8 mouse cellular contexts compared by ENCODE assay signal in the genomic region with DNA sequence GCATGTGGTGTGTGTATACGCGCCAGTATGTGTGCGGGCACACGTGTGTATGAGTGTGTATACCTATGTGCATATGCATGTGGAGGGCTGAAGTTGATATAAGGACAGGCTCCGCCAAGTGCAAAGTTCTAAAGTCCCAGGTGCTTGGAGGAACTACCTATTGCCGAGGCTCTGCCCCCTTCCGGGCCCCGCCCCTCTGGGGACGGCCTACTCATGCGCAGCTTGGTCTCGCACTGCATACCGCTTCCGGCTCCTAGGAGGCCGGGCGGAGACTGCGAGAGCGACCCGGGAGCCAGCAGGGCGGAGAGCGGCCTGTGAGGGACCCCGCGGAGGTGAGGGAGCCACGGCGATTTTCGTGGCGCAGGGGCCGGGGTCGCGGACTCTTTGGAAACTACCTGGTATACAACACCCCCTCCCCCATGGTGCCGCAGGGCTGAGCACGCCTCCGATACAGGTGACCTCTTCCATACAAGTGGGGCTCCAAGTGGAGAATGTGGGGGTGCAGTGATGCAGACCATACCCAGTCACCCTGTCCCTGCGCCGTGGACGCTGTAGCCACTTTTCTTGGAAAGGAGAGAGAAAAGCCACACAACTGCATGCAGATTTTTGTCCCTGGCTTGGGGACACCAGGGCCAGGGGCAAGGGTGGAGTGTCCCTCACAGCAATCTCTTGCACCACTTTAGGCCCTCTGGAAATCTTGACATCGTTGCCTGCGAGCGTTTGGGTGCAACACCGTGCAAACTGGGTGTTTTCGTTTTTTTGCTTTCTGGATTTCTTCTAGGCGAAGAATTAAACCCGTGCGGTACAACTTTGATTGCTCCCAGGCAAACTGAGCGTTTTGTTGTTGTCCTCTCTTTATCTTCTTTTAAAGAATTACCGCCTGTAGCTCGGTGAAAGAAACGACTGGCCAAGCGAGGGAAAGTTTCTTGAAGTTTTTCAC. TPM values are rescaled to one million over a fixed set of nuclear protein-coding genes. Genes with fewer than 3 reads are reported as not detected.
DNase-seq lines count a peak whose midpoint lies in the region; ATAC-seq and TF ChIP-seq lines count a peak whose summit lies in the region.

A gene (plus strand): TSS at position 236 of the 940 bp plus-strand sequence.

- H3K27me3 ChIP-seq in kidney, adult 2 months (replicated peaks; ENCODE audit: control insufficient read depth, insufficient read depth, low read length): no peaks in the 10 kb centered on the region
- H3K27me3 ChIP-seq in limb, embryonic 10.5 days (ENCODE audit: low read depth, poor library complexity, severe bottlenecking): no peaks in the 10 kb centered on the region
- no peaks in the 10 kb centered on the region for H3K27me3 ChIP-seq in midbrain, embryonic 11.5 days (ENCODE audit: control insufficient read depth, insufficient read depth, low read length)

- H3K4me2 ChIP-seq in midbrain, embryonic 11.5 days: peak within 1 kb of the TSS; percentile 81

- H3K9ac ChIP-seq in midbrain, embryonic 11.5 days (ENCODE audit: low read length): peak within 1 kb of the TSS; percentile 78

- H3K9me3 ChIP-seq in limb, embryonic 10.5 days (replicated peaks): no peaks in the 10 kb centered on the region
- no peaks in the 10 kb centered on the region for H3K9me3 ChIP-seq in midbrain, embryonic 11.5 days (ENCODE audit: control insufficient read depth, low read length)

- peak; percentile 87 for DNase-seq in 3134 (ENCODE audit: extremely low read depth, insufficient read length, low spot score)
- DNase-seq in brain, embryonic 14.5 days (ENCODE audit: low read depth): peak; percentile 94
- peak; percentile 91 for DNase-seq in heart, adult 8-10 months (ENCODE audit: low spot score)
- peak; percentile 96 for DNase-seq in kidney, adult 2 months
- DNase-seq in limb, embryonic 10.5 days (ENCODE audit: low spot score): peak; percentile 87
- DNase-seq in midbrain, embryonic 11.5 days (ENCODE audit: low spot score, missing footprints): peak; percentile 96
- DNase-seq in skeletal muscle tissue, adult 2 months (ENCODE audit: low read depth, low spot score): peak; percentile 74

- peak; percentile 96 for ATAC-seq in midbrain, embryonic 11.5 days (ENCODE audit: low FRiP score)

- no peak for TF ChIP-seq CTCF in brain, embryonic 14.5 days (IDR thresholded peaks at IDR 0.05; ENCODE audit: borderline replicate concordance, extremely low read depth, insufficient read depth, insufficient read length)
- TF ChIP-seq CTCF in embryonic fibroblast, embryonic 13.5 days (IDR thresholded peaks at IDR 0.05; ENCODE audit: borderline replicate concordance, insufficient read depth, low read length): no peak
- TF ChIP-seq CTCF in kidney, adult 2 months (conservative IDR thresholded peaks at IDR 0.05; ENCODE audit: insufficient read depth, insufficient read length, low read depth, low read length): no peak

- WGBS in kidney, adult 2 months: 6% methylated on average over 48 of the region's 48 CpGs
- WGBS in limb, embryonic 10.5 days: under 1% methylated on average over 48 of the region's 48 CpGs
- WGBS in midbrain, embryonic 11.5 days: under 1% methylated on average over 48 of the region's 48 CpGs

- H3K27ac ChIP-seq in embryonic fibroblast, embryonic 13.5 days (ENCODE audit: insufficient read depth, low read length): no peak within 1 kb of the TSS
- H3K27ac ChIP-seq in kidney, adult 2 months (ENCODE audit: insufficient read depth, low read depth, low read length): peak within 1 kb of the TSS; percentile 85
- H3K27ac ChIP-seq in limb, embryonic 10.5 days: peak within 1 kb of the TSS; percentile 76
- no peak within 1 kb of the TSS for H3K27ac ChIP-seq in midbrain, embryonic 11.5 days (ENCODE audit: low read depth, low read length)

- H3K4me3 ChIP-seq in embryonic fibroblast, embryonic 13.5 days (ENCODE audit: insufficient read depth, low read length): peak within 1 kb of the TSS; percentile 88
- H3K4me3 ChIP-seq in kidney, adult 2 months (ENCODE audit: insufficient read depth, low read depth, low read length): peak within 1 kb of the TSS; percentile 95
- peak within 1 kb of the TSS; percentile 70 for H3K4me3 ChIP-seq in limb, embryonic 10.5 days
- peak within 1 kb of the TSS; percentile 74 for H3K4me3 ChIP-seq in midbrain, embryonic 11.5 days (ENCODE audit: low read depth, low read length)

- H3K36me3 ChIP-seq in kidney, adult 2 months (ENCODE audit: control insufficient read depth, insufficient read depth, low read length): no peaks in the 10 kb centered on the region
- 0 out of 2 replicates have a peak, but pooled peaks cover 9% of the 10 kb centered on the region for H3K36me3 ChIP-seq in limb, embryonic 10.5 days
- H3K36me3 ChIP-seq in midbrain, embryonic 11.5 days (ENCODE audit: control insufficient read depth, insufficient read depth, low read length): no peaks in the 10 kb centered on the region

- TF ChIP-seq POLR2A in brain, embryonic 14.5 days (IDR thresholded peaks at IDR 0.05; ENCODE audit: borderline replicate concordance, extremely low read depth, insufficient read depth, insufficient read length, poor library complexity, severe bottlenecking): peak; percentile 64; the same call in 1 of the 2 replicates
- peak; percentile 80 for TF ChIP-seq POLR2A in embryonic fibroblast, embryonic 13.5 days (IDR thresholded peaks at IDR 0.05; ENCODE audit: low read depth, low read length)
- no peak for TF ChIP-seq POLR2A in kidney, adult 2 months (IDR thresholded peaks at IDR 0.05; ENCODE audit: low read depth, low read length)

- peaks cover 4% of the 10 kb centered on the region for H3K4me1 ChIP-seq in embryonic fibroblast, embryonic 13.5 days (ENCODE audit: control insufficient read depth, insufficient read depth, low read length)
- H3K4me1 ChIP-seq in kidney, adult 2 months (ENCODE audit: control insufficient read depth, insufficient read depth, low read length): peaks cover 21% of the 10 kb centered on the region
- H3K4me1 ChIP-seq in limb, embryonic 10.5 days: peaks cover 21% of the 10 kb centered on the region
- peaks cover 18% of the 10 kb centered on the region for H3K4me1 ChIP-seq in midbrain, embryonic 11.5 days (ENCODE audit: control insufficient read depth, insufficient read depth, low read length)

RNA-seq across cellular contexts. Expression of the gene that starts here (rescaled TPM):
- polyA plus RNA-seq in brain, embryonic 14.5 days (2012; rRNA removed): 32.1 and 37.0 TPM in 2 replicates
- 19.8 and 21.2 TPM in 2 replicates for polyA plus RNA-seq in embryonic fibroblast, embryonic 13.5 days (2011; ENCODE audit: insufficient read length, low read depth, missing spikeins)
- total RNA-seq in heart, adult 8-10 months (2022): 10 to 100 TPM; 15.0 to 17.4 (median 15.8) TPM
- 37.9 and 38.9 TPM in 2 replicates for polyA plus RNA-seq in kidney, adult 2 months (2012; rRNA removed)
- 8.0 and 9.5 TPM in 2 replicates for polyA plus RNA-seq in limb, embryonic 10.5 days (2016; fragmentation: Nextera tagmentation; extraction: Ambion mirVana)
- 9.7 and 10.1 TPM in 2 replicates for polyA plus RNA-seq in midbrain, embryonic 11.5 days (2014; fragmentation: Nextera tagmentation; extraction: Ambion mirVana)

Comparison
In these comparisons a context has a peak if more than half of its experiments do, and no peak if none do; other contexts are left out.
1. H3K27ac ChIP-seq: peak in kidney, adult 2 months (single experiment) and limb, embryonic 10.5 days (single experiment); none in embryonic fibroblast, embryonic 13.5 days (single experiment) and midbrain, embryonic 11.5 days (single experiment).
2. Peak in every context shown above with its lines, with median percentiles within 50 percentile points of each other: DNase-seq and H3K4me3 ChIP-seq.